Mouse (Mus musculus) olfactory bulb, adult 2 months (tissue): ENCODE data around the gene Csmd2.

Experiments used
- CTCF ChIP-seq: fragments of 200-500 bp; IDR thresholded peaks from 2 replicates; pipeline ENCODE4 v1.5.1; 2012; ENCODE audit warnings: low read depth, mild to moderate bottlenecking, low read length, moderate library complexity; ENCODE audit not compliant: insufficient read depth
- POLR2A ChIP-seq: fragments of 200-500 bp; IDR thresholded peaks from 2 replicates; pipeline ENCODE4 v1.6.1; 2012; ENCODE audit warnings: mild to moderate bottlenecking, low read depth, low read length, moderate library complexity; ENCODE audit not compliant: insufficient read depth

GRCm38 (mm10) chr4:128139991-128140390 lies 152.3 kb downstream of the Csmd2 start:
- TF ChIP-seq CTCF (no peak), POLR2A (no peak)
